Mouse (Mus musculus): Measurements from ENCODE around the gene Rad51b. TPM values are rescaled to one million over a fixed set of nuclear protein-coding genes. Genes with fewer than 3 reads are reported as not detected.

Gene Rad51b
- polyA plus RNA-seq, 1 experiment from 2014 or later: 2.7 TPM

- no peak overlapping the region for H3K4me2 ChIP-seq (ENCODE audit: low read length)
- H3K27ac ChIP-seq (ENCODE audit: low read depth, low read length): no peak overlapping the region
- H3K4me1 ChIP-seq (ENCODE audit: control insufficient read depth, insufficient read depth, low read depth, low read length): peaks cover 10% of the 10 kb centered on the region
- no peaks in the 10 kb centered on the region for H3K36me3 ChIP-seq (ENCODE audit: control insufficient read depth, insufficient read depth, low read length)
- H3K9me3 ChIP-seq (ENCODE audit: control insufficient read depth, low read length): no peaks in the 10 kb centered on the region
- H3K4me3 ChIP-seq (ENCODE audit: low read length): no peak overlapping the region
- ATAC-seq: no peak
- WGBS: 60% methylated on average over 6 of the region's 6 CpGs
- no peak overlapping the region for H3K9ac ChIP-seq (ENCODE audit: low read depth, low read length)
- H3K27me3 ChIP-seq (replicated peaks; ENCODE audit: control insufficient read depth, insufficient read depth, low read length): no peaks in the 10 kb centered on the region
Measured at GRCm38 (mm10) chr12:79714484-79714883, 417.4 kb downstream of the Rad51b start.

- ATAC-seq: peak; percentile 72
- H3K36me3 ChIP-seq (ENCODE audit: control insufficient read depth, insufficient read depth, low read length): no peaks in the 10 kb centered on the region
- H3K27ac ChIP-seq (ENCODE audit: low read depth, low read length): peak overlapping the region; percentile 48
- peaks cover 10% of the 10 kb centered on the region for H3K4me1 ChIP-seq (ENCODE audit: control insufficient read depth, insufficient read depth, low read depth, low read length)
- no peak overlapping the region for H3K4me3 ChIP-seq (ENCODE audit: low read length)
- WGBS: 19% methylated on average over 12 of the region's 12 CpGs
- H3K27me3 ChIP-seq (replicated peaks; ENCODE audit: control insufficient read depth, insufficient read depth, low read length): no peaks in the 10 kb centered on the region
- peak overlapping the region; percentile 32; the same call in 1 of the 2 replicates for H3K9ac ChIP-seq (ENCODE audit: low read depth, low read length)
- H3K9me3 ChIP-seq (ENCODE audit: control insufficient read depth, low read length): no peaks in the 10 kb centered on the region
- H3K4me2 ChIP-seq (ENCODE audit: low read length): no peak overlapping the region
Measured at GRCm38 (mm10) chr12:79715506-79716345, 418.6 kb downstream of the Rad51b start.

GRCm38 (mm10) chr12:79719091-79719846 lies 422.2 kb downstream of the Rad51b start:
- no peaks in the 10 kb centered on the region for H3K27me3 ChIP-seq (replicated peaks; ENCODE audit: control insufficient read depth, insufficient read depth, low read length)
- no peak overlapping the region for H3K9ac ChIP-seq (ENCODE audit: low read depth, low read length)
- no peak overlapping the region for H3K4me2 ChIP-seq (ENCODE audit: low read length)
- peak; percentile 92 for ATAC-seq
- peaks cover 10% of the 10 kb centered on the region for H3K4me1 ChIP-seq (ENCODE audit: control insufficient read depth, insufficient read depth, low read depth, low read length)
- H3K9me3 ChIP-seq (ENCODE audit: control insufficient read depth, low read length): no peaks in the 10 kb centered on the region
- H3K36me3 ChIP-seq (ENCODE audit: control insufficient read depth, insufficient read depth, low read length): no peaks in the 10 kb centered on the region
- peak overlapping the region; percentile 68 for H3K27ac ChIP-seq (ENCODE audit: low read depth, low read length)
- no peak overlapping the region for H3K4me3 ChIP-seq (ENCODE audit: low read length)
- 9% methylated on average over 10 of the region's 10 CpGs for WGBS

DNA sequence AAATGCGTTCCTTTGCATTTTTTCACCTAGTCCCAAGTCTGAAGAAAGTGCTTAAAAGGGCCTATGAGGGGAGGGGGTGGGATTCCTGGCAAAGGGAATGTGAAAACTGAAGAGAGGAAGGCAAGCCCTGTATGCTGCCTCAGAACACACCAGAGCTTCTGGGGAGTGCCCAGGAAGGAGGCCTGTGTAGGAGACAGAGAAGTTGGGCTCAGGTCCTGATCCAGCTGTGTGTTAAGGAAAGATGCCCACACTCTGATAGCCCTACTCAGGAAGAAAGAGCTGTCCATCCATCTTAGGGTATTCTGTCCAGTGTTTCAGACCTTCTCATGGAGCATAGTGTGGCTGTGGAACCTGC lies 422.7 kb downstream of the Rad51b start:
- Histone ChIP-seq H3K9me3 (ENCODE audit: control insufficient read depth, low read length) (no peaks in the 10 kb centered on the region), H3K4me1 (ENCODE audit: control insufficient read depth, insufficient read depth, low read depth, low read length) (peaks cover 10% of the 10 kb centered on the region), H3K27ac (ENCODE audit: low read depth, low read length) (peak overlapping the region; percentile 68), H3K27me3 (replicated peaks; ENCODE audit: control insufficient read depth, insufficient read depth, low read length) (no peaks in the 10 kb centered on the region), H3K36me3 (ENCODE audit: control insufficient read depth, insufficient read depth, low read length) (no peaks in the 10 kb centered on the region), H3K4me2 (ENCODE audit: low read length) (no peak overlapping the region), H3K9ac (ENCODE audit: low read depth, low read length) (no peak overlapping the region), H3K4me3 (ENCODE audit: low read length) (no peak overlapping the region)
- 11% methylated on average over 1 of the region's 1 CpGs for WGBS
- 0 out of 2 replicates have a peak, but pooled peaks have one; percentile 16 for ATAC-seq

GRCm38 (mm10) chr12:79724875-79725274 lies 427.8 kb downstream of the Rad51b start:
- H3K36me3 ChIP-seq (ENCODE audit: control insufficient read depth, insufficient read depth, low read length): no peaks in the 10 kb centered on the region
- no peak overlapping the region for H3K9ac ChIP-seq (ENCODE audit: low read depth, low read length)
- no peaks in the 10 kb centered on the region for H3K27me3 ChIP-seq (replicated peaks; ENCODE audit: control insufficient read depth, insufficient read depth, low read length)
- no peaks in the 10 kb centered on the region for H3K4me1 ChIP-seq (ENCODE audit: control insufficient read depth, insufficient read depth, low read depth, low read length)
- no peak overlapping the region for H3K4me3 ChIP-seq (ENCODE audit: low read length)
- H3K9me3 ChIP-seq (ENCODE audit: control insufficient read depth, low read length): peaks cover 7% of the 10 kb centered on the region; the same call in 1 of the 2 replicates
- no peak overlapping the region for H3K4me2 ChIP-seq (ENCODE audit: low read length)
- ATAC-seq: no peak
- no peak overlapping the region for H3K27ac ChIP-seq (ENCODE audit: low read depth, low read length)

DNA sequence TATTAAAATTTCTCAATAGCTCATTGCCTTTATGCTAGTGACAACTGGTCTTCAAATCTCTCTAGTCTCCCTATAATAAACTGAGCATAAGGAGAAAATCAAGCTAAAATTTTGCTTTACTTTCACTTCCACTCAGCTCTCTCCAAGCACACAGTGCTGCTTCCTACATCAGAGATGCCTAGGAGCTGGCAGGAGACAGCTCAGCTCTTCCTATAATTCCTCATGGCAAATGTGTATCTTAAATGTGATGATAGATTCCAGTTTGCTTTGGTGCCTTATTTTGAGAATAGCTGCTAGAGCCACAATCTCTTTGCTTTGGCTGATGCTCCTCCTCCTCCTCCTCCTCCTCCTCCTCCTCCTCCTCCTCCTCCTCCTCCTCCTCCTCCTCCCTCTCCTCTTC lies 428.6 kb downstream of the Rad51b start:
- H3K27ac ChIP-seq (ENCODE audit: low read depth, low read length): no peak overlapping the region
- no peak overlapping the region for H3K9ac ChIP-seq (ENCODE audit: low read depth, low read length)
- no peak overlapping the region for H3K4me3 ChIP-seq (ENCODE audit: low read length)
- no peaks in the 10 kb centered on the region for H3K36me3 ChIP-seq (ENCODE audit: control insufficient read depth, insufficient read depth, low read length)
- no peak for ATAC-seq
- H3K9me3 ChIP-seq (ENCODE audit: control insufficient read depth, low read length): peaks cover 7% of the 10 kb centered on the region; the same call in 1 of the 2 replicates
- H3K4me2 ChIP-seq (ENCODE audit: low read length): no peak overlapping the region
- no peaks in the 10 kb centered on the region for H3K4me1 ChIP-seq (ENCODE audit: control insufficient read depth, insufficient read depth, low read depth, low read length)
- no peaks in the 10 kb centered on the region for H3K27me3 ChIP-seq (replicated peaks; ENCODE audit: control insufficient read depth, insufficient read depth, low read length)

GRCm38 (mm10) chr12:79726116-79726515 lies 429.0 kb downstream of the Rad51b start:
- Histone ChIP-seq H3K4me1 (ENCODE audit: control insufficient read depth, insufficient read depth, low read depth, low read length) (no peaks in the 10 kb centered on the region), H3K27me3 (replicated peaks; ENCODE audit: control insufficient read depth, insufficient read depth, low read length) (no peaks in the 10 kb centered on the region), H3K36me3 (ENCODE audit: control insufficient read depth, insufficient read depth, low read length) (no peaks in the 10 kb centered on the region), H3K4me3 (ENCODE audit: low read length) (no peak overlapping the region), H3K9ac (ENCODE audit: low read depth, low read length) (no peak overlapping the region), H3K4me2 (ENCODE audit: low read length) (no peak overlapping the region), H3K27ac (ENCODE audit: low read depth, low read length) (no peak overlapping the region), H3K9me3 (ENCODE audit: control insufficient read depth, low read length) (peaks cover 7% of the 10 kb centered on the region; the same call in 1 of the 2 replicates)
- no peak for ATAC-seq
- WGBS: 74% methylated on average over 2 of the region's 2 CpGs

GRCm38 (mm10) chr12:79726959-79727358 lies 429.9 kb downstream of the Rad51b start:
- ATAC-seq: no peak
- Histone ChIP-seq H3K4me3 (ENCODE audit: low read length) (no peak overlapping the region), H3K36me3 (ENCODE audit: control insufficient read depth, insufficient read depth, low read length) (no peaks in the 10 kb centered on the region), H3K9ac (ENCODE audit: low read depth, low read length) (no peak overlapping the region), H3K4me1 (ENCODE audit: control insufficient read depth, insufficient read depth, low read depth, low read length) (no peaks in the 10 kb centered on the region), H3K27me3 (replicated peaks; ENCODE audit: control insufficient read depth, insufficient read depth, low read length) (no peaks in the 10 kb centered on the region), H3K9me3 (ENCODE audit: control insufficient read depth, low read length) (peaks cover 7% of the 10 kb centered on the region; the same call in 1 of the 2 replicates), H3K27ac (ENCODE audit: low read depth, low read length) (no peak overlapping the region), H3K4me2 (ENCODE audit: low read length) (no peak overlapping the region)

- 73% methylated on average over 5 of the region's 5 CpGs for WGBS
- Histone ChIP-seq H3K9ac (ENCODE audit: low read depth, low read length) (no peak overlapping the region), H3K27me3 (replicated peaks; ENCODE audit: control insufficient read depth, insufficient read depth, low read length) (no peaks in the 10 kb centered on the region), H3K4me2 (ENCODE audit: low read length) (no peak overlapping the region), H3K9me3 (ENCODE audit: control insufficient read depth, low read length) (peaks cover 7% of the 10 kb centered on the region; the same call in 1 of the 2 replicates), H3K27ac (ENCODE audit: low read depth, low read length) (no peak overlapping the region), H3K4me1 (ENCODE audit: control insufficient read depth, insufficient read depth, low read depth, low read length) (no peaks in the 10 kb centered on the region), H3K36me3 (ENCODE audit: control insufficient read depth, insufficient read depth, low read length) (no peaks in the 10 kb centered on the region), H3K4me3 (ENCODE audit: low read length) (no peak overlapping the region)
- ATAC-seq: no peak
Measured at GRCm38 (mm10) chr12:79729926-79730506, 432.9 kb downstream of the Rad51b start.
